Mouse (Mus musculus) fat pad, adult 2 months (tissue): Measurements from ENCODE around the gene Pla2g12b.

Experiments used
- DNase-seq: peaks from one replicate; pipeline ENCODE4 v3.0.0-alpha.2; 2011; ENCODE audit warnings: low read depth, low spot score; ENCODE audit errors: extremely low read depth

The Pla2g12b gene

GRCm38 (mm10) chr10:59465546-59465945 is 62.1 kb downstream of the Pla2g12b start:
- DNase-seq = no peak

GRCm38 (mm10) chr10:59466626-59467025 is 63.2 kb downstream of the Pla2g12b start:
- DNase-seq = no peak

- no peak for DNase-seq
Observed at GRCm38 (mm10) chr10:59467297-59467696, 63.8 kb downstream of the Pla2g12b start.

- no peak for DNase-seq
Observed at GRCm38 (mm10) chr10:59470451-59470850, 67.0 kb downstream of the Pla2g12b start.
